Comparison of ENCODE assay signal across 24 mouse cellular contexts in the genomic region with DNA sequence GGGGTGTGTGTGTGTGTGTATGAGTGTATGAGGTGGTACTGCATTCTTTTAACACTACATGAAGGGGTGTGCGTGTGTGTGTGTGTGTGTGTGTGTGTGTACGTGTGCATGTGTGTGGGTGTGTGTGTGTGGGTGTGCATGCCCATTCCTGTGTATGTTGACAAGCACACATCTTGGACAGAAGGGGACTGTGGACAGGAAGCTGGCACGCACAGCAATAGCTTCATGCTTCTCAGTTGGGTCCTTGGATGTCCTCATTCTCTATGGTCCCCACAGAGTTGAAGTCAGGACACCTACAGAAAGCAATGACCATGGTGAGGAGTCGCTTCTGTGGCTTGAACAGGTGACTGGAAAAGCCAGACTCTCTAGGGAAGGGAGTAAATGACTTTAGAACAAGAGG. TPM values are rescaled to one million over a fixed set of nuclear protein-coding genes. Genes with fewer than 3 reads are reported as not detected.
DNase-seq lines count a peak whose midpoint lies in the region; ATAC-seq and TF ChIP-seq lines count a peak whose summit lies in the region.
"Had no signal": no experiment of that assay in that cellular context is flagged by ENCODE, and none has a peak within 500 bp of the region (broad histone marks: within the 10 kb centered on the region; RNA-seq: fewer than 3 reads in every experiment).

No protein-coding gene starts in this region.

- peaks cover 16% of the 10 kb centered on the region for H3K27me3 ChIP-seq in heart, embryonic 11.5 days (ENCODE audit: control insufficient read depth, insufficient read depth, low read length)
- no peaks in the 10 kb centered on the region for H3K27me3 ChIP-seq in heart, postnatal 0 days (ENCODE audit: control insufficient read depth, insufficient read depth, low read length)

- H3K9ac ChIP-seq in heart, embryonic 11.5 days (ENCODE audit: low read depth, low read length): no peak overlapping the region
- no peak overlapping the region for H3K9ac ChIP-seq in heart, postnatal 0 days (replicated peaks; ENCODE audit: low read depth, low read length)
- H3K9ac ChIP-seq: embryonic facial prominence, embryonic 13.5 days; embryonic facial prominence, embryonic 15.5 days; forebrain, embryonic 12.5 days had no signal

- H3K4me3 ChIP-seq in heart, embryonic 11.5 days (ENCODE audit: low read depth, low read length): no peak overlapping the region
- no peak overlapping the region for H3K4me3 ChIP-seq in heart, postnatal 0 days (ENCODE audit: low read depth, low read length)
- H3K4me3 ChIP-seq: embryonic facial prominence, embryonic 13.5 days; embryonic facial prominence, embryonic 15.5 days; erythroblast, embryonic 14.5 days; forebrain, embryonic 10.5 days; forebrain, embryonic 12.5 days had no signal

- peak; percentile 68 for DNase-seq in heart, adult 11 months
- DNase-seq in heart, postnatal 0 days (ENCODE audit: low spot score): peak; percentile 28
- DNase-seq in heart, postnatal 4 days: no peak
- DNase-seq in liver: no peak
- DNase-seq: adrenal gland, postnatal 25 days; B cell, adult 2 months; cerebellum, adult 11 months; cerebellum, adult 18-20 months; cerebellum, adult 8-10 months; cerebellum, adult 9-11 months; cerebellum, postnatal 14 days; cerebellum, postnatal 36 days had no signal

- no peak for ATAC-seq in heart, embryonic 11.5 days (replicated peaks; ENCODE audit: insufficient number of reproducible peaks, low FRiP score, low TSS enrichment)
- ATAC-seq in heart, postnatal 0 days (ENCODE audit: insufficient read depth, low read depth): peak; percentile 47; the same call in 1 of the 2 replicates
- ATAC-seq: activated CD4-positive, CD25-positive, alpha-beta regulatory T cell, adult 4 months; CD4-positive, CD25-positive, alpha-beta regulatory T cell, adult 4 months; forebrain, embryonic 14.5 days; forebrain, embryonic 16.5 days; Patski had no signal

- H3K27ac ChIP-seq in heart, embryonic 11.5 days (ENCODE audit: low read depth, low read length): no peak overlapping the region
- no peak overlapping the region for H3K27ac ChIP-seq in heart, postnatal 0 days (ENCODE audit: low read depth)
- H3K27ac ChIP-seq: embryonic facial prominence, embryonic 13.5 days; embryonic facial prominence, embryonic 15.5 days; forebrain, embryonic 10.5 days; forebrain, embryonic 12.5 days had no signal

- no peak for TF ChIP-seq CTCF in heart, postnatal 0 days (IDR thresholded peaks at IDR 0.05; ENCODE audit: low read depth)

- H3K9me3 ChIP-seq in heart, embryonic 11.5 days (replicated peaks; ENCODE audit: control insufficient read depth, low read length): no peaks in the 10 kb centered on the region
- H3K9me3 ChIP-seq in heart, postnatal 0 days (replicated peaks; ENCODE audit: control insufficient read depth, low read length): no peaks in the 10 kb centered on the region
- H3K9me3 ChIP-seq: embryonic facial prominence, embryonic 13.5 days; embryonic facial prominence, embryonic 15.5 days had no signal

- peaks cover 9% of the 10 kb centered on the region; the same call in 1 of the 2 replicates for H3K4me1 ChIP-seq in heart, embryonic 11.5 days (ENCODE audit: control insufficient read depth, insufficient read depth, low read length)
- peaks cover 18% of the 10 kb centered on the region for H3K4me1 ChIP-seq in heart, postnatal 0 days (ENCODE audit: control insufficient read depth, insufficient read depth)

- 86% methylated on average over 4 of the region's 4 CpGs for WGBS in heart, embryonic 11.5 days (ENCODE audit: insufficient replicate concordance)
- 52% methylated on average over 4 of the region's 4 CpGs for WGBS in heart, postnatal 0 days

- H3K4me2 ChIP-seq in heart, embryonic 11.5 days: no peak overlapping the region
- no peak overlapping the region for H3K4me2 ChIP-seq in heart, postnatal 0 days (ENCODE audit: low read depth, low read length)
- H3K4me2 ChIP-seq: embryonic facial prominence, embryonic 13.5 days; embryonic facial prominence, embryonic 15.5 days; forebrain, embryonic 12.5 days had no signal

- H3K36me3 ChIP-seq in heart, embryonic 11.5 days (ENCODE audit: control insufficient read depth, insufficient read depth, low read length): no peaks in the 10 kb centered on the region
- no peaks in the 10 kb centered on the region for H3K36me3 ChIP-seq in heart, postnatal 0 days (replicated peaks; ENCODE audit: control insufficient read depth, insufficient read depth, low read length)
- H3K36me3 ChIP-seq: embryonic facial prominence, embryonic 13.5 days; embryonic facial prominence, embryonic 15.5 days; forebrain, embryonic 10.5 days; forebrain, embryonic 12.5 days; G1E had no signal

- TF ChIP-seq EP300 in heart, postnatal 0 days (IDR thresholded peaks at IDR 0.05; ENCODE audit: low read depth): no peak

RNA-seq across cellular contexts. Expression of gene Tmem154, which starts 2.1 kb away (rescaled TPM):
- 0.44 and 0.49 TPM in 2 replicates for polyA plus RNA-seq in heart, embryonic 11.5 days (2014; fragmentation: Nextera tagmentation; extraction: Ambion mirVana)
- total RNA-seq in heart, postnatal 0 days (2014; rRNA removed; ENCODE audit: low replicate concordance): 0.57 and 1.7 TPM in 2 replicates
- 0.89 and 1.2 TPM in 2 replicates for polyA plus RNA-seq in heart, postnatal 0 days (2015; fragmentation: Nextera tagmentation; extraction: Ambion mirVana)
- total RNA-seq in heart, postnatal 4 days (2021): 1 to 10 TPM; 3.6 to 4.0 TPM

Comparison
In these comparisons a context has a peak if more than half of its experiments do, and no peak if none do; other contexts are left out.
1. DNase-seq: peak in heart, adult 11 months (single experiment) and heart, postnatal 0 days (single experiment); none in heart, postnatal 4 days (single experiment) and liver (single experiment).